Mouse (Mus musculus) gastrocnemius, postnatal 14 days (tissue): ENCODE measurements at regions not wholly inside any gene's neighbourhood (a gene's known extent, or its start where the extent isn't known, plus 50 kb on each side); places are given as distances from the start of the nearest gene placed in this dataset.

Source experiments
- DNase-seq: peaks from one replicate; pipeline ENCODE4 v3.0.0; 2021; ENCODE audit warnings: mixed read lengths
- intact Hi-C: fragments of 180-260 bp; cut with DNase I; formaldehyde crosslinking; loops from one replicate; pipeline ENCODE4 v1.15.1; 2025; ENCODE audit warnings: low total_unique reads

DNA sequence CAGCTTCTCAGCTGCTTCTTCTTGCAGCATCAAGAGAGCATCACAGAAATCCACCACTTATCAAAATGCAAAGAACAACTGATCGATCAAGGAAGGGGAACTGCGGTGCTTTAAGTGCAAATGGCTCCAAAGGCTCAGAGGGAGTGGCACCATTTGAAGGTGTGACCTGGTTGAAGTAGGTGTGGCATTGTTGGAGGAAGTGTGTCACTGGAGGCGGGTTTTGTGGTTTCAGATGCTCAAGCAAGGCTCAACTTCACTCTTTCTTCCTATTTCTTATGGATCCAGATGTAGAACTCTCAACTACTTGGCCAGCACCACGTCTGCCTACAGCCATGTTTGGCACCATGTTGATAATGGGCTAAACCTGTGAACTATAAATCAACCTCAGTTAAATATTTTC, 334.5 kb downstream of the Lpin1 start:
- intact Hi-C loops: no loop called here
- DNase-seq: no peak

DNA sequence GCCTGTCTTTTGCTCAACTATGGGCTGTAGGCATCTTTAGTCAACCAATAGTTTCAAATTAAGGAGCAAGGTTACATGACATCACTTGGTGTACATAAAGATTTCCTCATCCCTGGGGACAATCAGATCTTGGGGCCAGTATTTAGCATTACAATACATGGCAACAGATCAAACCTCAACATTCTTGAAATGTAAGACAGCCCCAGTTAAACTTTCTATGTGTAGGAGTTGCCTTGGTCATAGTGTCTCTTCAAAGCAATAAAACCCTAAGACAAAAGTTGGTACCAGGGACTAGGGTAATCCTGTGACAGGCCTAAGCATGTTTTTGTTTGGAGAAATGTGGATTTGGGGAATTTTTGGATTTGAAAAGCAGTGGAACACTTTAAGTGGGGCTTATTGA, 338.3 kb downstream of the Lpin1 start:
- intact Hi-C loops: no loop called here
- no peak for DNase-seq

DNA sequence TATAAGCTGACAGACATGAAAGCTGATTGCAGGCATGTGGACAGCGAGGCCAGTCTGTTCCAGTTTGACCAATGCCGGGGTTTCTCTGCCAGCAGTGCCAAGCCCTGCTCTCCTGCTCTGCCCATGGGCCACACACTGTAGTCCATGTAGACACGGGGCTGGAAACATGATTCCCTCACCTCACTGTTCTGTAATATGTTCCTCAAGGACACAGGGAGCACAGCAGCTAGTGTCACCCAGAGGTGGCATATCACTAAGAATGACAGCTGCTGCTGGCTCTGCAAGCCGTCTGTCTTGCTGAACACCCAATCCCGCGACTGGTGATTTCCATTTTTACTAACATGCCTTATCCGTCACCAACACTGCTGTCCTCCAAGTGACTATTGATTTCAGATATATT, 339.9 kb downstream of the Lpin1 start:
- peak; percentile 5 for DNase-seq
- intact Hi-C loops: no loop called here

DNA sequence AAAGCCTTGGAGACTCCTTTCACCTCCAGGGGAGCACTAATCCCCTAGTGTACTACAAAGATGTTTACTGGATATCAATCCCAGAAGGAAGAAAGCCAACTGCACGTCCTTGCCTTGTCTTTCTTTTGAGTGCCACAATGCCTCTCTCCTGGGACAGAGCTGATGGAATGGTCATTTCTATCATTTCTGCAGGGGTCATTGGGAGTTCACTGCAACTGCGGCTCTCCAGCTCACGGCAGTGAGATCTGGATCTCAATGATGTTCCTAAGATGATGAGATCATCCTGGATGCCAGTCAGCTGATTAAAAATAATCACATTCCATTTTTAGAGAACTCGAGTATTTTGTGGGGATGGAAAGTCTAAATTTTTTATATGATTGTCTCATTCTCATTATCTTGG, 341.1 kb downstream of the Lpin1 start:
- intact Hi-C loops: no loop called here
- DNase-seq: no peak

DNA sequence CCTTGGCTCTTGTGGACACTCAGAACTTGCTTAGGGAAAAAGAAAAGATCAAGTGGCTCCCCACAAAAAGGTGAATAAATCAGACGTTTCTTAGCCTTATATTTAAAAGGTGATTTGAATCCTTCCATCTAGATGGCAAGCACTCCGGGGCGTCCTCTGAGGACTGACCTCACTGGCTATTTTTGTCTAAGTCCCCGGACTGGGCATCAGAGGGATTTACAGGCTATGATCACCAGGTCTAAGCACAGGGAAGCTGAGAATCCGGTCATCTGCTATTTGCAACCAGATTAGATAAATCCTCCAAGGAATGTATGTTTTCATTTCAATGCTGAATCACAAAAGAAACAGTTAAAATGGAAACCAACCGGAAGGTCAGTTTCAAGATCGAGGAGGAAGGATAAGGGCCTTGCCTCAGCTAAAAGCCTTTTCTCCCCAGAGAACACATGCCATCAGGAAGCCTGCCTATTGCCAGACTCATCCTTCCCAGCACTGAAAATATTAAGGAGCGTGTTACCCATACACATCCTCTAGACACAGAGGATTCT, 342.1 kb downstream of the Lpin1 start:
- intact Hi-C loops: no loop called here
- DNase-seq: peak; percentile 6

DNA sequence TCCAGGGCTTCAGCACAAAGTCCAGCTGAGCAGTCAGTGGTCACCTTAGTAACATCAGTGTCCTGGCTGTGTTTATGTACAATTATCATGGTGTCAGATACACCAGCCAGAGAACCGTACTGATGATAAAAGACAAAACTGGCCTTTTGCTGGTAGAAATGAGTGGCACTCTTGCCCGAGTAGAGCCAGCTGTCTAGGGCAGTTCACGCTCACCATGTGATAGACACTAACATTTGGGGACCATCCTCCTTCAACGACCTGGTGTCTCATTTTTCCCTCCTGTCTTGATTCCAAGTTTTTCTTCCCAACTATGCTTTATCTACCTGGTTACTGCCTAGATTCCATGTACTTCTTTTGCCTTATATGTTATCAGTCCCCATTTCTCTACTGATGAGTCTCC, 349.3 kb downstream of the Lpin1 start:
- DNase-seq: no peak
- intact Hi-C loops: no loop called here

DNA sequence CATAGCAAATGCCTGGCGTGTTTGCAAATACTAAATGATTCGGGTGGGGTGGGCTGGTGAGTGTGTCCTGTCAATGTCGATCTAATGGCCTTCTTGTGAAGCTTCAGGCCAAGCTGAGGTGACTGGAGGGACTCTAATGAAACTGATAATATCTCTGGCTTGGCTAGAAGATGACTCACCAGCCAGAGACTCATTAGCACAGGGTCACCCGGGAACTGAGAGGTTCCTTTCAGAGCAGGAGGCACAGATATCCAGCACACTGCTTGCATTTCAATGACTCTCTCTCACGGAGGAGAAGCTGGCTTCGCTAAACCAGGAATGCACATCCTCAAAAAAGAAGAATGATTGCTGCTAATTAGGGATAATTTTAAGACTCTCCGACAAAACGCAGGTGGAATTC, 349.8 kb downstream of the Lpin1 start:
- intact Hi-C loops: no loop called here
- no peak for DNase-seq

DNA sequence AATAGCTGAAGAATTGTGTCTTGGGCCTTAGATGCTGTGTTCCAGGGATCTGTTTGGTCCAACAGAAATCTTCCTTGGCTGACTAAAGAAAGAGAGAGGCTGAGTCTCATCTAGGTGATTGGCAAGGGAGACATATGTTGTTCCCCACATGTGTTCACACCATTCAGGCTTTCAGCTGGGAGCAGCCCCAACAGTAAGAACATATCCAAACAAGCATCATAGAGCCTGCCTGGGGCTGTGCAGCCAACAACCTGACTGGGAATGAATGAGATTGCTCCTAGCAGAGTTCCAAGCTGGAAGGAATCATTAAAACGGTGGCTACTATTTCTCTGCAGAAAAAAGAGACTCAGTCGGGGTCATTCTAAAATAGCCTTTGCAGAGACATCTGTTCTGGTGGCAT, 350.3 kb downstream of the Lpin1 start:
- DNase-seq: no peak
- intact Hi-C loops: no loop called here

DNA sequence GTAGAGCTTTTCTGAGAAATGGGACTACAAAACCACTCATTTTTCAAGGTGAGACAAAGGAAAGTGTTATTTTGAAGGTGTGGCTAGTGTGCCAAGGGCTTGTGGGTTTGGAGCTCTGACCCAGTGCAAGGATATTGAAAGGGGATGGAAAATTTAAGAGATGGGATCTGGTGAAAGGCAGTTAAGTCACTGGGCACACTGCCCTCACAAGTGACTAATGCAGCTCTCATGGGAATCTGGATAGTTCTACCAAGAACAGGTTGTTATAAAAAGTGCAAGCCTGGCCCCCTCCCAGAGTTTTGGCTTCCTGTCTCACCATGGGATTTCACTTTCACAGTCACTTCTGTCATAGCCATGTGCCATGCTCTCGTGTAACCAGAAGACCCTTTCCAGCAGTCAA, 360.1 kb downstream of the Lpin1 start:
- no peak for DNase-seq
- intact Hi-C loops: no loop called here

DNA sequence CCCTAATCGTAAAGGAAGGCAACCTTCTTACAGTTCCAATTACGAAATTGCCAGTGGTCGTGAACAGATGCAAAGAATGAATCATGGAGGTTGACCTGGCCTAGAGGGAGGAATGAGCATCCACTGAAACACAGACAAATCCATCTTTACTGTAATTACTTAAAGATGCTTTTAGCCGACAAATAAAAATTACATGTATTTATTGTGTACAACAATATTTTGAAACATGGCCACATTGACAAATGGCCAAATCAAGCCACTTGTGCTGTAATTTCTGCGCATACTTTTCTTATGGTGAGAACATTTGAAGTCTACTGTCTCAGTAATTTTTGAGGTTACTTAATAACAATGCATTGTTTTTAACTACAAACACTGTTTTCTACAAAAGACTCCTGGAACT, 360.7 kb downstream of the Lpin1 start:
- intact Hi-C loops: no loop called here
- no peak for DNase-seq

DNA sequence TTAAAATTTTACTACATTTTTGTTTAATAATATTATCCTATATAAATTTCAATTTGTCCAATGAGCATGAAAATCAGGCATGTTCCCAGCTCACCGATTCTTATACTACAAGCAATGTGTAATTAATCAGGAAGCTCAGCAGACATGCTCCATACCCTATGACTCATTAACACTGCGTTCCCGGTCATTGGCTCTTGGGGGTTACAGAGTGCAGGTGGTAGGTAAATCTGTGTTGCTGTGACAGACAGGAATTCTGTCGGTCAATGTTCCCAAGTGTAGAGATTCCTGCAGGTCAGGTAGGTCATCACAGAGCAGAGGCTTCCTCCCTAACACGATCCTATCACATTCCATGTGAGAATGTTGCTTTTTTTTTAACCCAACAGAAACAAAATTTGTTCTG, 371.0 kb downstream of the Lpin1 start:
- DNase-seq: no peak
- intact Hi-C loops: no loop called here

DNA sequence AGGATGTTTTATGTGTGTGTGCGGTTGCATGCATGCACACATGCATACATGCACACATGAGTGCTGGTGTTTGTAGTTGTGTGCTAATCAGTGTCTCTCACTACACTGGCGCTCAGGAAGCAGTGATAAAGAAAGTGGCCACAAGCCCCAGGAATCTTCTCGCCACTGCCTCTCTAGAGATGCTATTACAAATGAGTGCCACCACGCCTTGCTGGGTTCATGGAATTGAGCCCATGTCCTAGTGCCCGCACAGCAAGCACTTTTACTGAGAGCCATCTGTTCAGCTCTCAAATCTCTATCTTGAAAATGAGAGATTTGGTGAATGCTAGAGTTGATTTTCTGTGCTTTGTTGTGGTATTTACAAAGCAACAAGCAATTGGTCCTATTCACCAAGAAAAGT, 373.3 kb downstream of the Lpin1 start:
- DNase-seq: no peak
- intact Hi-C loops: no loop called here

DNA sequence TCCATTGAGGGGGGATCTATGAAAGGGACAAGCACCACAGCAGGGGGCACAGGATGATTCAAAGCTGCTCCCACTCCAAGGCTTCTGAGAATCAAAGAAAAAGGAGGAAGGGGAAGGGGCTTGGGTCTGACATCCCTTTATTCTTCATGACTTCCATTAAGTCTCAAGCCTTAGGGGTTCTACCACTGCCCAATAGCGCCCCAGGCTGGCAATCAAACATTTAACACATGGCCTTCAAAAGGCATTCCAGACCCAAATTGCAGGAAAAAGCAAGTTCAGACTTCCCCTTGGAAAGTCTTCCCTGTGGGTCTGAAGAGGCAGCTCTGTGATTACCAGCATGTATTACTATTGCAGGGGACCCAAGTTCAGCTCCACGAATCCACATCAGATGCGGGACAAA, 377.2 kb downstream of the Lpin1 start:
- intact Hi-C loops: no loop called here
- DNase-seq: no peak

DNA sequence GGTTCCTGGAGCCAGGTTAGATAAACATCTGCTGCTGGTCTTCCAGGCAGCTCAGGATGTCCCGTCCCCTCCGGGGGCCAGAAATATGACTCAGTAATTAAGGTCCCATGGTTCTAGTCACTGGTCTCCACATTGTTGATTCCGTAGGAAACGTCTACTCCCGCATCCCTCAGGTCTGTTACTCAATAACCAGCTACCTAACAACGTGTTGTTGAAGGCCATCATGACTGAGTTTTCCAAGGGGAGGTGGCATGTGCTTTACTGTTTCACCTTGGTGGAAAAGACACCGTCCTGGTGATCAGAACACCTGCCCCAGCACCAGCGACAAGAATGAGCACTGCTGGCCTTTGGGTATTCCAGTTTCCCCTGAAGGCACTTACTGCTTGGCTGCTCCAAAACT, 377.9 kb downstream of the Lpin1 start:
- no peak for DNase-seq
- intact Hi-C loops: no loop called here

DNA sequence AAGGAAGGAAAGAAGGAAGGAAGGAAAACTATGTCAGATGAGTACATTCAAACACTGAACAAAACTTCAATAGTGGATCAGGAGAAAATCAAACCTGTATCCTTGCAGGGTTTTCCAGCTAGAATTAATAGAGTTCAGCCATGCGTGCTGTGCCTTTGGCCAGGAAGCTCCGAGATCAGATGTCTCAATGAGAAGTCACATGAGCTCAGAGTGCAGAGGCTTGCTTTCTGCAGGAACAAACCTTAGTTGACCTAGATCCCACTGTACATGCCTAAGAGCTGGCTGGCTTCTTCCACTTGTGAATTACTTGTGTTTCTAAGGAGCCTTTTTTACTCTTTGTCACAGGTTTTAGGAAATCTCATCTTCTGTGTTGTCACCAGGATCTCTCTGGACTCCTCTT, 378.7 kb downstream of the Lpin1 start:
- intact Hi-C loops: no loop called here
- DNase-seq: no peak

DNA sequence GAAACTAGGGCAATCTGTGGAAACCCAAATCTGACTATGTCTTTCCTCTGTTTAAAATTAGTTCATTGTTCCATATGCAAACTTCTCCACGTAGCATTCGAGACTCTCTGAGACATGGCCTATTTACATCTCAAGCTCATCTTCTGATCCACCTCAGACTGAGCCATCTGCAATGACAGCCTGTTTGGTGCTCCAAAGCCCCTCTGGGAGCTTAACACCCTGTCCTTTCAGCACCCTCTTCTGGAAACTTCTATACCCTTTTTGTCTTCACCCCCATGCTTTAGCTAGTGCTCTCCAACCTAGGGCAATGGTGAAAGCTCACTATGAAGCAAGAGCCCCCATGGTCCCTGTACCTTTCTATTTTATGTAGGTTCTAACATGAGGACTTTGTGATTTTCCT, 379.7 kb downstream of the Lpin1 start:
- no peak for DNase-seq
- intact Hi-C loops: no loop called here

DNA sequence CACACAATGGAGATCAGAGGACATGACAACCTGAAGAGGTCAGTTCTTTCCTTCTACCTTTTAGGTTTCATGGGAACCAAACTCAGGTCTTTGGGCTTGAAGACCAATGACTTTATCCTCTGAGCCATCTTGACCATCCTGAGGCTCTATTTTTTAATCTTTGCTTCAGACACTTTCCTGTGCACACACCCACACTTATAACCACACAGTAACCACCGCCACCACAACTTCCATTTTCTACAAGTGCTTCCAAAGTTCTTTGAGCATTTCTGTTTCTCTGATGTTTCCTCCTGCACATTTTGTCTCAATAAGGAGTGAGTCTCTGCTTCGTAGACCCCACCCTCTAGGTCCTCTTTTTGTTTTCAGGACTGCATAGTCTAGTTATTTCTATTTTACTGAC, 385.3 kb downstream of the Lpin1 start:
- intact Hi-C loops: no loop called here
- no peak for DNase-seq

DNA sequence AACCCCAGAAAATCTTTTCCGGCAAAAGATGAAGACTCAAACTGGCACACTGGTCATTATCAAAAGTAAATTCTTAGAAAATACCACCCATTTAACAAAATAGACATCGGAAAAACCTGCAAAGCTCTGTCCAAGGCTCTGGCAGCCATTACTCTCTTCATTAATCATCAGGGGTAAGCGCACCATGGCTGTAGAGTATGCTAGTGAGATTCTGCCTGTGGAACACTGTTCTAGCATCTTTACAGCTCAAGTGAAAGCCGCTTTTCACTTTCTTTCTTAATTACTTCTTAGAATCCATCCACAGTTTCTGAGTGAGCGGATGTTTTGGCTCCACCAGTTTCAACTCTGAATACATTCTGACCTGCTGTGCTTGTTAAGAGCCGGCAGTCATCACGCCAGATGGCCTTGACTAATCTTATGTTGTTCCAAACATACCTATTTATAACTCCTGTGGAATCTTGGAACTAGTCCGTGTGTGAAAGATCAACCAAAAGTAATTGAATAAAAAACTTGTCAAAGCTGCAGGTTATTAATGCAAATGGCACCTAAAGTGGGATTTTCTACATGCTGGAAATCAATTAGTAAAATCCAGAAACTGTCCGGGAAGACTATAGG, 387.8 kb downstream of the Lpin1 start:
- peak; percentile 9 for DNase-seq
- intact Hi-C loops: no loop called here

DNA sequence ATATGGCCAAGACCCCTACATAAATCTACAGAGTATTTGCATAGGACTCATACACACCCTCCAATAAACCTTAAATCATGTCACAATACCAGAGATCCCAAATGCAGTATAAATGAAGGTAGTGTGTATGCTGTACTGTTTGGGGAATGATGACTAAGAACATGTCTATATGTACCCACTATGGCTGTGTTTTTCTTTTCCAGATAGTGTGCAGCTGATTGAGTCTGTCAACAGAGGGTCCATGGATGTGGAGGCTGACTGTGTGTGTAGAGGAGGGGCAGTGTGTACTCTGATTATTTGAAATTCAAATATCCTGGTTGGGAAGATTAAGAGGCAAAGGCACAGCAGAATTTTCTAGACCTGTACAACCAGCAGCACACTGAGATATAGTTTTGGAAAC, 388.6 kb downstream of the Lpin1 start:
- intact Hi-C loops: no loop called here
- no peak for DNase-seq

DNA sequence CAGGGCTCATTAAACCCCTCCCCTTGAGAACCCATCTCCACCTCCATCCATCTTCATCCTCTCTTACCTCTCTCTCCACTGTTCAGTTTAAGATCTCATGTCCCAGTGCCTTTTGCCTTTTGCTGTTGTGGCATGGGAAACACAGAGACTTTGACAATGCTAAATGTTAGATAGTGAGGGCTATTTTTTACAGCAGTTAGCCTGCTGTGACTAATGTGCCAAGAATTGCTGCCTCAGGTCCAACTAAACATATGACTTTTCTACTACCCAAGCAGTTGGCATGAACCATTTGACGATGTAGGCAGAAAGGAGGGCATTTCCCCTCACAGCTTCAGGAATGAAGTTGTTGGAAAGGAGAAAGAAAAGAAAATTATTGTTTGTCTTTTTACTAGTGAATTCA, 389.6 kb downstream of the Lpin1 start:
- no peak for DNase-seq
- intact Hi-C loops: no loop called here

DNA sequence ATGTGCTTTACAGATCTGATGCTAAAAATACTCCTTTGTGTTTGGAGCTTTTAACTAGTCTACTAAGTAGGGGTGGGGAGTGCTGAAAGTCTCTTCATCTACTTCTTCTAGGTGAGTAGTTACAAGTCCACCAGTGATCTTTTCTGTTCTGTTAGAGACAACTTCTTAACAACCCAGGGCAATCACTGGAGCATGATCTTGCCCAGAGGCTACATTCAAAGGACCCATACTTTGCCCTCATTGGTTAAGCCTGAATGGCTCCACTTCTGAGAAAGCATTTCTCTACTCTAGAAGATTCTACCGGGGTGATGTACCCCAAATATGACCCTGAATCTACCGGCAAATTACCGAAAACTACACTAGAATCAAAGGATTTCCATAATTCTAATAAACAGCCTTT, 390.2 kb downstream of the Lpin1 start:
- intact Hi-C loops: no loop called here
- no peak for DNase-seq

DNA sequence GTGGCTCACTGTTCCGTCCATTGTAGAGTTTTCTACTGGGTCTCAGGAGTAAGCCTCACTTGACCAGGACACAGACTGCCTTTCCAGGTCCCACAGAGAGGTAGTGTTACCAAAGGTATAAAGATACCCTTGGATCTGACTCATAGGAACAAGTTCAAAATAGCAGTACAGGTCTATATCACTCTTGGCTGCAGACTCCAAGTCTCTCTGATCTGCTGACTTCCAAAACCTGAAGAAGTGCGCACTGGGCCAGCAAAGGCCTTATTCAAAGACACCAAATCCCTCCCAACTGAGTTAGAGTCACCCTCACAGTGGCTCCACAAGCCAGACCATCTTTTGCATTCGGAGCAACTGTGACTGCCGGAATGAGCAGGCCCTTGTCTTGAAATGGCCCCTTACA, 391.9 kb downstream of the Lpin1 start:
- DNase-seq: no peak
- intact Hi-C loops: no loop called here
